Mouse (Mus musculus): ENCODE results near the gene Dgkh. TPM values are rescaled to one million over a fixed set of nuclear protein-coding genes. Genes with fewer than 3 reads are reported as not detected.
"Not testable (repeated sequence)": the region's sequence is repeated elsewhere in the genome, so short reads cannot be mapped to it uniquely, and the experiment has no call there.

Dgkh gene
- total RNA-seq, 2 experiments from 2014 or later: 2.8 to 3.3 TPM

GRCm38 (mm10) chr14:78733366-78734076 lies 945 bp upstream of the Dgkh start:
- DNase-seq: no peak
- Histone ChIP-seq H3K27ac (peak overlapping the region; percentile 92), H3K4me3 (peak overlapping the region; percentile 84)
- no peak for TF ChIP-seq CTCF (IDR thresholded peaks at IDR 0.05)
- intact Hi-C loops (cut with DNase I): loop anchor here (5.0 kb wide), 1 partner anchor 114 kb away; the partner anchor contains the start of gene Vwa8

GRCm38 (mm10) chr14:78731852-78732616 lies 542 bp downstream of the Dgkh start:
- peak; percentile 67 for DNase-seq
- H3K27ac ChIP-seq: peak overlapping the region; percentile 92
- intact Hi-C loops (cut with DNase I): loop anchor here (5.0 kb wide), 1 partner anchor 115 kb away; the partner anchor contains the start of gene Vwa8
- TF ChIP-seq CTCF (IDR thresholded peaks at IDR 0.05): no peak
- H3K4me3 ChIP-seq: peak overlapping the region; percentile 84

GRCm38 (mm10) chr14:78731240-78731639 lies 1.3 kb downstream of the Dgkh start:
- peak; percentile 14; the same call in 1 of the 2 replicates for TF ChIP-seq CTCF (IDR thresholded peaks at IDR 0.05)
- DNase-seq: peak; percentile 37
- intact Hi-C loops (cut with DNase I): loop anchor here (5.0 kb wide), 1 partner anchor 116 kb away; the partner anchor contains the start of gene Vwa8
- Histone ChIP-seq H3K27ac (peak overlapping the region; percentile 92), H3K4me3 (peak overlapping the region; percentile 84)

GRCm38 (mm10) chr14:78725976-78726375 lies 6.6 kb downstream of the Dgkh start:
- intact Hi-C loops (cut with DNase I): loop anchor here (5.0 kb wide), 1 partner anchor 54 kb away; no protein-coding TSS in a partner anchor
- Histone ChIP-seq H3K4me3 (peak overlapping the region; percentile 74), H3K27ac (peak overlapping the region; percentile 77)
- no peak for TF ChIP-seq CTCF (IDR thresholded peaks at IDR 0.05)
- no peak for DNase-seq

GRCm38 (mm10) chr14:78725307-78725956 lies 7.1 kb downstream of the Dgkh start:
- intact Hi-C loops (cut with DNase I): loop anchor here (5.0 kb wide), 1 partner anchor 53 kb away; no protein-coding TSS in a partner anchor
- no peak for TF ChIP-seq CTCF (IDR thresholded peaks at IDR 0.05)
- H3K4me3 ChIP-seq: peak overlapping the region; percentile 74
- DNase-seq: peak; percentile 23
- H3K27ac ChIP-seq: peak overlapping the region; percentile 77

GRCm38 (mm10) chr14:78724414-78725306 lies 7.9 kb downstream of the Dgkh start:
- peak overlapping the region; percentile 74 for H3K4me3 ChIP-seq
- peak overlapping the region; percentile 77 for H3K27ac ChIP-seq
- intact Hi-C loops (cut with DNase I): loop anchor here (5.0 kb wide), 1 partner anchor 52 kb away; no protein-coding TSS in a partner anchor
- TF ChIP-seq CTCF (IDR thresholded peaks at IDR 0.05): peak; percentile 36; the same call in 1 of the 2 replicates
- peak; percentile 68 for DNase-seq

GRCm38 (mm10) chr14:78723655-78724054 lies 8.9 kb downstream of the Dgkh start:
- intact Hi-C loops (cut with DNase I); H3K4me3 ChIP-seq; H3K27ac ChIP-seq; DNase-seq: not testable (repeated sequence)

GRCm38 (mm10) chr14:78722031-78722430 lies 10.5 kb downstream of the Dgkh start:
- Histone ChIP-seq H3K27ac (no peak overlapping the region), H3K4me3 (no peak overlapping the region)
- intact Hi-C loops (cut with DNase I): no loop called here
- no peak for DNase-seq
- no peak for TF ChIP-seq CTCF (IDR thresholded peaks at IDR 0.05)

GRCm38 (mm10) chr14:78716035-78716434 lies 16.5 kb downstream of the Dgkh start:
- Histone ChIP-seq H3K4me3 (no peak overlapping the region), H3K27ac (no peak overlapping the region)
- intact Hi-C loops (cut with DNase I): no loop called here
- no peak for TF ChIP-seq CTCF (IDR thresholded peaks at IDR 0.05)
- DNase-seq: no peak

GRCm38 (mm10) chr14:78712565-78713148 lies 19.9 kb downstream of the Dgkh start:
- intact Hi-C loops (cut with DNase I): no loop called here
- Histone ChIP-seq H3K27ac (no peak overlapping the region), H3K4me3 (no peak overlapping the region)
- no peak for DNase-seq
- TF ChIP-seq CTCF (IDR thresholded peaks at IDR 0.05): no peak

- intact Hi-C loops (cut with DNase I): no loop called here
- no peak overlapping the region for H3K27ac ChIP-seq
- DNase-seq: no peak
- TF ChIP-seq CTCF (IDR thresholded peaks at IDR 0.05): no peak
- H3K4me3 ChIP-seq: no peak overlapping the region
Measured at GRCm38 (mm10) chr14:78710647-78711046, 21.9 kb downstream of the Dgkh start.
